Mouse (Mus musculus): ENCODE data around the gene Gm10300.

DNA sequence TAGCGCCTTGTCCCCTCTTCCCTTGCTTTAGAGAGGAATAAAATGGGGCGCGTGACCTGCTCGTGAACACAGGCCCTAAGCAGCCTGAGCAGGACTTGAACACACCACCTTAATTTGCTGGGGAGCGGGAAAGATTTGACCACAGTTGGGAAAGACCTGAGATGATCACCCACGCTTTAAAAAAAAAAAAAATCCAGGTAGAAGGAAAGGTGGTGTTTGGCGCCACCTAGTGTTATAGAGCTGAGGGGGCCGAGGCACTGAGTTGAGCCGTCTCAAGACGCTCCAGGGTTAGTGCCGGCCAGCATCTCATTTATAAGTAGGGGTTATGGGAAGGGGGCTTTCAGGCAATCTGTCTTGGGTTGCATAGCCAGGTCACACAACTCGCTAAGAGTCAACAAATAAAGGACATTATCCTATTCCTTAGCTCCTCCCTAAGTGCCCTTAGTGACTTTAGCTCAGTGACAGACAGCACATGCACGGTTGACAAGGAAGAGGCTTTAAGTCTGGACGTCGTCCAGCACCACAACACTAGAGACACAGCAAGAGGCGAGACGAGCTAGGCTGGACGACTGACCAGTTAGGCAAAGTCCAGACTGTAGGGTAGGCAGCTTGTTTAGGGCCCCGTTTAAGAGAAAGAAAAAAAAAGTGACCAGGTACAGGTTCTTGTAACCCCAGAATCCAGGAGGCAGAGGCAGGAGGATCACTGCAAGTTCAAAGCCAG lies 5.2 kb downstream of the Gm10300 start:
- peak; percentile 83 for TF ChIP-seq CTCF (IDR thresholded peaks at IDR 0.05; ENCODE audit: low read depth)
- no peak for TF ChIP-seq EP300 (IDR thresholded peaks at IDR 0.05; ENCODE audit: low read depth)
